Mouse (Mus musculus) testis, postnatal 10 days (tissue): ENCODE measurements around the gene Tlnrd1.

ENCODE experiments used
- DNase-seq: peaks from one replicate; pipeline ENCODE4 v3.0.0; 2021; ENCODE audit warnings: low spot score

Tlnrd1 gene

GRCm38 (mm10) chr7:83842486-83843259 lies 41.4 kb downstream of the Tlnrd1 start:
- no peak for DNase-seq

- no peak for DNase-seq
Observed at GRCm38 (mm10) chr7:83840076-83840475, 44.0 kb downstream of the Tlnrd1 start.

GRCm38 (mm10) chr7:83838525-83839224 lies 45.4 kb downstream of the Tlnrd1 start:
- DNase-seq = no peak
